Mouse (Mus musculus) inflammation-experienced regulatory T-cells, adult 6 months (primary cell): ENCODE results near the gene Kcne1. TPM values are rescaled to one million over a fixed set of nuclear protein-coding genes. Genes with fewer than 3 reads are reported as not detected.

Experiments
- ATAC-seq: one replicate; pipeline ENCODE4 v1.8.0; 2017
- polyA plus RNA-seq, 3 experiments: library from polyadenylated mRNA; unstranded; fragments of 100-300 nt; shearing (Covaris generic); gene quantifications; one replicate each; pipeline ENCODE4 v1.2.1; 2017

Gene Kcne1
- polyA plus RNA-seq, 3 experiments from 2014 or later = not detected

DNA sequence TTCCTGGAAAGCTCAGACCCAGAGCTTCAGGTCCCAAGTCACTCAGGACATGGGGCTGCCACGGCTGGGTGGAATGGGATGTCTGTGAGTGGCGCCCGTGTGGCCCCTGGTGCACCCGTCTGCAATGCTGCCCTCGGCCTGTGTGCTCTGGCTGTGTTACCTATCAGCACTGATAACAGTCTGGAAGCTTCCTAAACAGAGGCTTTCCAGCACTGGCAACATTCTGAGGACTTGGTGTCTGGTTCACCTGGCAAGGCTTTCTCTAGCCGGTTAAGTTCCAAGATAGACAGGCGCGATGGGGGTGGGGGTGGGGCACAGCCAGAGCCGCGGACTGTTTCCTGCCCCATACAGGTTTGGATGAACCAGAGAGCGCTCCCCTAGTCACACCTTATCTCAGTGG, 3.3 kb downstream of the Kcne1 start:
- ATAC-seq = no peak

DNA sequence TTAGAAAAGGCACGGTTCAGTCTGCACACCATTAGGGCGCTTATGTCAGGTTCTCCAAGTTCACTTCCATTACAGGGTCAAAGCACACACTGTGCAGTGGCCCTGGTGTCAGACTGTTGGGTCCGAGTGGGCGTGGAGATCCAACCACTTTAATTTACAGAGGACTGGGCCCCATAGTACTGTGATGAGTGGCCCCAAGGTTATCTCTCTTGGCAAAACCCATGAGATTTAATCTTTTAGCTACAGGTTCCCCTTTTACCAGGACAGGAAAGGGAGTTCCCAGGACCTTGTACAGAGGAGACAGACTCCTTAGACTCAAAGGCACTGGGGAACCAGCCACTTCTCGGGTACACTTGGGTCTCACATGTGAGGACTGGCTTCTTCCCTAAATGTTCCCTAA, 3.9 kb downstream of the Kcne1 start:
- ATAC-seq = no peak

DNA sequence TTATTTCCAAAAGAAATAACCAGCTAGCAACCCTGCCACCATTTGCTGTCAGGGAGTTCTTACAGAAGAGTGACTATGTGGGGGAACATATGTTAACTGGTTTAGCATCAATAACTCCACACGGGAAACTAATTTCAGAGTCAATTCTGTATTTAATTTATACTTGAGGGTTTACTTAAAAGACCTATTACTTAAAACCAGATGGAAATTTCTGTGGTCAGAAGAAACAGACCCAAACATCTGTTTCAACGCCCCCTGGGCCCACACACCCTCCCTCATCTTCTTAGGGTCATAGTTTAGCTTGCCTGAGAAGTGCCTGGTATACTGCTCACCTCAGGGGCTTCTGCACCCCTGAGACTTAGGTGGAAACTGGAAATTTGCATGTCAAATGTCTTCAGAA, 5.4 kb downstream of the Kcne1 start:
- no peak for ATAC-seq

DNA sequence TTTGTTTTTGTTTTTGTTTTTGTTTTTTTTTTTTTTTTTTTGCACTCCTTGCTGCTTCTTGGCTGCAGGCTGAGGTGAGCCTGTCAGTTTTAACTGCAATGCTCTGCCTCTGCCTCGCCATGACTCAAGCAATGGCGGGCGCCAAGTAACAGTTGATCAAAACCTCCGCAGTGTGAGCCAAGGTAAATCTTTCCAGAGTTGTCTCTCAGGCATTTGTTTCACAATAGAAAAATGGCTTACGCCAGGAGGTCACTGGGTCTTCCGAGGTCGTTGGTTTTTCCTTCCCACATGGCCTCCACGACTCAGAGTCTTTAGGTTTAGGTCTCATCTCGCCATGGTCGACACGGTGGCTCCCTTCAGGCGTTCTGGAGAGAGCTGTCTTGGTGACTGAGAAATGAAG, 6.0 kb downstream of the Kcne1 start:
- ATAC-seq = no peak

DNA sequence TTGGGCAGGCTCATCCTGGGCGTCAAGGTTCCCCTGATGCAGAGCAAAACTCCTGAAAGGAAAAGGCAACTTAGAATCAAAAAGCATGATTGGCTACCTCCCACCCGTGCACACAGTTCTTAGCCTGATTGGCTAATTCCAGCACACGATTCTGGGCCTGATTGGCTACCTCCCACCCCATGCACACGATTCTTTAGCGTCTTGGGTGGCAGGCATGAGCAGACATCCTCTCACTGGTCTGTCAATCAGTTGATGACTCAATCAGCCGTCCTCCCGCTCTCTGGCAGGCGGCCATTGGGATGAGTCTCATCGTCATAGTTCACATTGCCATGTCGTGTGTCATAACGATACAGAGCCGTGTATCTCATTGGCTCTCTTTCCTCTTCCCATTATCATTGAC, 10.3 kb downstream of the Kcne1 start:
- ATAC-seq = no peak

DNA sequence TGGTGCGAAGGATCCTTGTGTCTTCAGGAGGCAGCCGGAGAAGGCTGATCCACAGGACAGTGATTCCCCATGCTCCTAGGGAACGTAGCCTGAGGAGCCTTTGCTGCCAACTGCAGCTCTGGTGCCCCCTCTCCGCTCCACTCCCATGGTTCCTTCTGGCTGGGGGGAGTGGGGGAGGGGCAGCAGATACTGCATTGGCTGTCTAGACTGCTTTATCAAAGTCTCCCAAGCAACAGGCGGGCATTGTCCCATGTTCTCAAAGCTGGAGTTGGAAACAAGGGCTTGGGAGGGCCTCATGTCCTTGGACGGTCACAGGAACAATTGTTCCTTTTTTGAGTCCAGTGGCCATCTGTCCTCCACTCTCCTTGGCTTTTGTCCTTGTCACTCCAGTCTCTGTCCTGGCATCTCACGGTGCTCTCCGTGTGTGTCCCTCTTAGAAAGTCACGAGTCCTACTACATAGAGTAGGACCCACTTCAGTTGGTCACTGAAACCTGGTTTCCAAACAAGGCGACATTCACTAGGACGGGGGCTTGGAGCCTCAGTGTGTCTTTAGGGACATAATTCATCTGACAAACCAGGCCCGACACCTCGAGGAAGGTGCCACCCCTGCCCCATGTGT, 12.9 kb downstream of the Kcne1 start:
- no peak for ATAC-seq

DNA sequence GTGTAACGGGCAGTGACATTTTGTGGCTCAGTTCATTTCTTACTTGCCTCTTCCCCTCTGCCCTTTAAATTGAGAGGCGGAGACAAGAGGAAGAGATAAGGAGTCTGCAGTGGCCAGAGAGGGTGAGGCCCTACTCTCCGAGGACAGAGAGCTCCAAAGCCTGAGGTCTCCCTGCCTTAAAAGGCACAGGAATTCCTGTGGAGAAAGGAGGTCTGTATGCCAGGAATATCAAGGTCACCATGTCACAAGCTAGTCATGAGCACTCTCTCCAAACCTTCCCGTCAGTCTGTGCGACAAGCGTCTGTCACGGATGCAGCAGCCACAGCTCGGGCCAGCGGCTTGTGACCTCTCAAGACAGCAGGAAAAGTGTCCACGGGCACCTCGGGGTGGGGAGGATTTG, 14.1 kb downstream of the Kcne1 start:
- no peak for ATAC-seq

DNA sequence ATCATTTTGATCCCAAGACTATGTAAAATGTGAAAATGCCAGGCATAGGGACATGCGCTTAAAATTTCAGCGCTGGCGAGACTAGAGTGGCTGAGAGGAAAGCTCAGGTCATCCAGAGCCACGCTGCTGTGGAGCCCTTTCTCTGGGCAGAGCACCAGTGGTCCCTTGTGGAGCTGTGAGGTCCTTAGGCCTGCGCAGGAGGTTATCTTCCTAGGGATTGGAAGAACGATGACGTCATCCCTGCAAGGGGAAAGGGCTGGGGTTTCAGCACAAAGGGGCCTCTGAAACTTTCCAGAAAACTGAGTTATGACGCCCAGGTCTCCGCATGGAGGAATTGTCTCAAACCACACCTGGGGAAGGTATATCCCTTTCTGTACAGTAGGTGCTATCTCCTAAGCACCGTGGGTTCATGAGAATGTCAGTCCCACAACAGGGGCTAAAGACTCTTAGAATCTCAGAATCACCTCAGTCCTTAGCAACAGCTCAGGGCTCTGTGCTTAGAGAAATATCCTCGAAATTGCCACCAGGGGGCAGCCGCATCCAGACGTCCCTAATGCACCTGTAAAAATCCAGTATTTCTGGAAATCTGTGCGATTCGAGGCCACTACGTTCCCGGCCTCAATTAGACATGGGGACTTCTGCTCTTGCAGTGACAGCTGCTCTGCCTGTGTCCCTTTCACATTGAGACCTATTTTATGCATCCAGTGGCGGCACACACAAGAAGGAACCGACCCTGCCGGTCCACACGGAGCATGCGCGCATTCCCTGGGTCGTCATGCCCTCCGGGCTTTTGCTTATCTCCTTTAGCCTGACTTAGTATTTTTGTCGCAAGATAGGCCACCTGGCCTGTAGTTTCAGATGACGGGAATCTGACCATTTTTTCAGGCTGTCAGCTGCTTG, 18.4 kb downstream of the Kcne1 start:
- ATAC-seq = no peak

DNA sequence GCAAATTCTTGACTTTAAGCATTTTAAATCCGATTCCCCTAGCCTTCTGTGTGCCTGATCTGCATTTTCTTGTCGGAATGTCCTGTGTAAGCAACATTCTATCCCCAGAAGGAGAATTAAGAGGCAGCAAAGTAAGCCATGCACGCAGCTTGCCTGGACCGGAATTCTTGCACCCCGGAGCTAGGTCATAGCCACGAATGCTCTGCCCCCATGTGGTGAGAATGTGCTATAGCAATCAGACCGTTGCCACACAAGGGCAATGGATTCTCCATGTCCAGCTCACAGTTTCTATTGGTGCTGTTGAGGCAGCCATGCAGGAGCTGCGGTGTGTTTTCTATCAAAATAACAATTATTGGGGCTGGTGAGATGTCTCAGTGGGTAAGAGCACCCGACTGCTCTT, 23.0 kb downstream of the Kcne1 start:
- ATAC-seq = peak; percentile 60

DNA sequence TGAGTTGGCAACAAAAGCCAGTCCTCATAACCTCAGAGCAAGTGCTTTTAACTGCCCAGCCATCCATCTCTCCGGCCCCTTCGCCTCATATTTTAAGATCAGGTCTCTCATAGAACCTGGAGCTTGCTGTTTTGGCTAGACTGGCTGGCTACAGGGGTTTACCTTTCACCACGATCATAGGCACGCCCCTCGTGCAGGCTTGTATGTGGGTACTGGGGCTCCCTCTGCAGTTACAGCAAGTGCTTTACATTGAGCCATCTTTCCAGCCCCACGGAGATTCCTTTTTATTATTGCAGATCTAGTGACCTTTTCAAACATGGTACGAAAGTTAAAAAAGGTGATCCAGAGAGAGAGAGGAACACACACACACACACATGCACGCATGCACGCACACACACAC, 24.7 kb downstream of the Kcne1 start:
- ATAC-seq = no peak

DNA sequence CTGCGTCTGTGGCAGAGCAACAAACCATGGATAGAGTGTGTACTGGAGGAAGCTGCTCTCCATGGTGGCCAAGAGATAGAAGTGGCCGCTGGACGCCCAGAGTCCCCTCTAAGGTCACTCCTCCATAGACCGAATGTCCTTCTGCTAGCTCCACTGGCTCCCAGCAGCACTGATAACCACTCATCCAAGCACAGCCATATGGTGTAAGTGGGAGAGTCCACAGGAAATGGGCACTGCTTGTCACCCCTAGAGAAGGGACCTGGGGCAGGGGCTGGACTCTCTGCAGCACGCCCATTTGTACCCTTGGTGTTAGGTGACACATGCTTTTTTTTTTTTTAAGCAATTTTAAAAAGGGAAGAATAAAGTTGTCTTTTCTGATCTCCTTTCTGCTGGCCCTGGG, 28.3 kb downstream of the Kcne1 start:
- no peak for ATAC-seq

DNA sequence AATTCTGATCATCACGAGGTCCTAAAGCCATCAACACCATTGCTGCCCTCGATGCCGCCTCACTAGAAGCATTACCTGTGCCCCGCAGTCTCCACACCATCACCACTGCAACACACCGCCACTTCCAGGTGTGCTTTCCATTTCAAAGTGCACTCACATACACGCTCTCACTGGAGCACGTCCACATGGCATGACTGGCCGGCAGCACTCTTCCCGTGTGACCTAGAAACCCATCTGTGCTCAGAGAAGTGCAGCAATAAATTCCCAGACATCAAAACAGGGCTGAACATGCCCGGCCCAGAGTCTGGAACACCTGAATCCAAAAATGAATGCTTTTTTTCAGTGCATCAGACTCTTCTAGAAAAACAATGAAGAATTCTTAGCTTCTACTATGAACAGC, 31.4 kb downstream of the Kcne1 start:
- no peak for ATAC-seq

DNA sequence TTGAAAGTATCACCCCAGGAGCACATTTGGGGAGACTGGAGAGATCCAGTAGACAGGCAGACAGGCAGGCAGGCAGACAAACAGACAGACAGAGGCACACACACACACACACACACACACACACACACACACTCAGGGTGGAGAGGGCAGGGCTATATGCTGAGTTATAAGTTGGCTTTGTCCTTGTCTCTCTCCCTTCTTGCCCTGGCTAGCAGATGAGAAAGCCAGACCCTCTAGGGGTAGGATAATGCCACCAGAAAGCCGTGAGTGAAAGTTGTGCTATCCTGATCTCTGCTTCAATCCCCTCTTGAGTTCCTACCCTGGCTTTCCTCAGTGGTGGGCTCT, 34.2 kb downstream of the Kcne1 start:
- ATAC-seq = no peak

DNA sequence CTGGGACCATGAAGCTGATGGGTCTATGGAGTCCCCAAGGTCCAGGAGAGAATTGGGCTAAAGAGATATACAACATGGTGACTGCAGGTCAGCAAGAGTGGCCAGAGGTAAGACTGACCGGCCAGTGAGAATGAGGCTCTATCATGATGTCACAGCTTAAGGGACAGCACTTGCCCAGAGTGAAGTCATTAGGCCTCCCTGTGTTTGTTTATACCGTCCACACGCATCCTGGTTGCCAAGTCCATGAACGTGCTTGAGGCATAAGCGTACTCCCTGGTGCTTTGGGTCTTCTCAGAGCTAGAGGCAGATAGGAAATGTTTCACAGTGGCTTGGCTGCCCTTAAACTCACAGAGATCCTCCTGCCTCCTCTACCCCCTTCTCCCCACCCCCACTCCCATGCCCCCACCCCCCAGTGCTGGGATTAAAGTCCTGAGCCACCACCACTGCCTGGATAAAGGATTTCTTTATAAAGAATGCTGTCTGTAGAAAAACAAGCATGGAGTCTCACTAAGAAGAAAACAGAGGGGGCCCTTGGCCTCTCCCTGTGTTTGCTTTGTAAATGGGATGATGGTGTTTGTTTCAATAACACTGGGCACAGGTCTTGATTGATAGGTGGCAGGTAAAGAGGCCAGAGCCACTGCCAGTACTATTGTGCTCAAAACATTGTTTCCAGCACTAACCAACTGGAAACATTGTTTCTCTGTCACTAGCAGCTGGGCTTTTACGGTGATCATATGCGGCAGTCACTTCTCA, 34.8 kb downstream of the Kcne1 start:
- no peak for ATAC-seq

DNA sequence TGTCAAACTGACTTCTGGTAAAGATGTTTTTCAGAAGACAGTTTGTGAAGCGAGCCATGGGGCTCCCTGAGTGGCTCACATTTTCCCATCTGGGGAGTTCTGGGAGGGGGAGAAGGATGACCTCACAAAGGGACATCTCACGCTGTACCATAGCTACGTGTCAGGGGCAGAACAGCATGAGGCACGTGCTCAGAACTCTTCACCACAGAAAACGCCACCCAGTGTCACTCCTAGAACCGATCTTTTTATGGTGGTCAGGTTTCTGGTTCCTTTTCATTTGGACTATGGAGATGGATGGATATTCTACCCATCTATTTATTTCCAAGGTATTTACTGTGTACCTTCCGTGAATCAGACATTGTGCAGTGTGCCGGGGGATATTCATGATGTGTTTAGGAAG, 37.9 kb downstream of the Kcne1 start, which contains the start of gene Fam243:
Gene Fam243 (minus strand): TSS at position 101 of the 400 bp plus-strand sequence.
- no peak for ATAC-seq

DNA sequence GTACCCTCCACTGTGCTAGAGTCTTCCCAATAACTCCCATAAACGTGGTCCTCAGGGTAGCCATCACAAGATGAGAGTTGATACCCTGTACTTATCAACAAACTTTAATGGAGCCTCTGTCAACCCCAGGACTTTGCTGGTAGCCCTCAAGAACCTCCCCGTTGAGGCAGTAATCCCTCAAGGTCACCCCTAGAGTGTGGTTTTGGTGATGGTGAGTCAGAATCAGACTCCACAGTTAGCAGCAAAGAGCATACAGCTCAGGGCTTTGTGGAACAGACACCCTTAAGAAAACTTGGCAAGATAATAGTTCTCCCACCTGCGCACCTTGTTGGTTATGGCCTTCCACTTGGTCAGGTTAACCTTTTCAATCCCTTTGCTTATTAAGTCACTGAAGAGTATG, 38.9 kb downstream of the Kcne1 start:
- ATAC-seq = no peak

DNA sequence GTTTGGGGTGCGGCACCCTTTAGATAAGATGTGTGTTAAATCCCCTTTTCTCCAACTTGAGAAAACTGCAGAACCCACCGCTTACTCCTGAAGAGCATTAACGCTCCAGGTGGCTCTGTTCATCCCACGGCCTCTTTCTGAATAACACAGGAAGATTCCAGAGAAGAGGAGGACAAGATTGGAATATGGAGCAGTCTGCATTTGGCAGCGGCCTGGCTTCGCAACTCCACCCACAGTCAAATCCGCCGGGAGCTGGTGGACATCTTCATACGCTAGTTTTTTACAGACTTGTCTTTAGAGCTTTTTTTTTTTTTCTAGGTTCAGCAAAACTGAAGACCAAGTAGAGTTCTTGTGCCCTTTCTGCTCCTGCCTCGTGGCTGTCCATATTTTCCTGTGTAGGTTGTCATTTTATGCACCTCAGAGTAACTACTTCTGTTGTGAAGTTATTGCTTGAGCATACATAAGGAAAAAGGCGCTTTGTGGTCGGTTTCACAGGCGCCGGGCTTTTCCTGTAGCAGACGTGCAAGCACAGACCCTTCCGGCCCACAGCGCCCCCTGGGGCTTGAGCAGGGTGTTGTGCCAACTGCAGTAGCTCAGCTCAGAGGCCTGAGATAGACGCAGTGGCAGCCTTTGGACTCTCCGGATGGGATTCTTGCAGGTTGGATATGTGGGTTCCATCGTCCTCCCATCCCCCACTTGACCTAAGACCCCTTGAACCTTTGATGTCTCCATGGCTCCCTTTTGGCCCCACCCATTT, 39.7 kb downstream of the Kcne1 start:
- ATAC-seq = peak; percentile 61

DNA sequence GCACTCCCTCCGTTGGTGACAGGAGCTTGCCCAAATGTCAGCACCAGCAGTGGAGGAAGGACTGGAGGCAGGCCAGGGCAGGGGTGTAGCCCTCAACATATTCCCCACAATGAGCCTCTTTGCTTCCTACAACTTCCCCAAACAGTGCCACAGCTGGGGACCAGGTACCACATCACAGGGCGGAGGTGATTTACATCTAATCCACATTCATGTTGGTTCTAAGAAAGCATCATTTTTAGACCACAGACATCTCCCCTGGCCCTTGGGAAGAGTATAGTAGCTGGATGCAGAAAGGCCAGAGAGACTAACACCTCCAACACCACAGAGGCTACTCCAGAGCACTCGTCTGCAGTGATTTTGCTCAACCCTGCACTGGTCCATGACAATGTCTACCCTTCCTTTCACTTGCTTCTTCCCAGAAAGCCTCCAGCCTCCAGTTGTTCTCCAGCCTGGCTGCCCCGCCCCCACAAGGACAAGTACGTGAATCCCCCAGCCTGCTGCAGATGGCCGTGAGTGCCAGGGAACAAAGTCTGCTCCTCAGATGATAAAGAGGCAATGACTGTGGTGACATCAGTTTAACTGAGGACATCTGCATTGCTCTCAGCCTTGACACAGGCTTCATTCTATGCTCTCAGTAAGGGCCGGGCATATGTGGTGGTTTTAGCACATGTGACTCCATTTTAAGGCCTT, 43.1 kb downstream of the Kcne1 start:
- no peak for ATAC-seq

DNA sequence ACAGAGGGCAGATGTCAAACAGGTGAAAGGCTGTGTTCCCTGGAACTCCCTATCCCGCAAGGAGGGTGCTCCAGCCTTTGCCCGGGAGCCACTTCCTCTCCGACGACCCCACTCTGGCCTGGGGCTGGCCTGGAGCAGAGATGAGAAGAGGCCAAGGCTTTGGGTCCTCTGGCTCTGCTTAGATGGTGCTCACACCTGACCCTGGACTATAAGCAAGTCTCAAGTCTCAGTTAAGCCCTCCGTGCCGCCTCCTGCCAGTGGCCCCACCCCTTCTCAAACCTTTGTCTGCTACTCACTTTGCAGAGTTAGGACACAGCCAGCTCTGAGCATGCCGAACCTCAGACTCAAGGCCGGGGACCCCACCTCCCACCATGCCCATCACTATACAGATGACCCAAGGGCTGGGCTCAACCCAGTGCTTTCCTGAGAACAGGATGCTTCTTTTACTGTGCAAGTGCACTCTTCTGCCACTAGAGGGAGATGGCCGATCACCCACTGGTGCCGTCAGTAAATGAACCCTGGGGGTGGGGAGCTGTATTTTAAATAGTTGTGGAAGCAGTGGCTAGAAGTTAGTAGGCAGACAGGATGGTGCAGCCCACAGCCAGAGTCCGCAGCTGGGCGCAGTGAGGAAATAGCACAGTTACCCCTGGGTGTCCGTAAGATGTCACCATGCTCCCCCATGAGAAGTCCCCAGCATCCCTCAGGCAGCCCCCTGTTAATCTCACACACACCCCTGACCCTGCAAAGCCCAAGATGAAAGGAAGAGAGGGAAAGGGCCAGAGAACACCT, 45.1 kb downstream of the Kcne1 start:
- peak; percentile 90 for ATAC-seq

DNA sequence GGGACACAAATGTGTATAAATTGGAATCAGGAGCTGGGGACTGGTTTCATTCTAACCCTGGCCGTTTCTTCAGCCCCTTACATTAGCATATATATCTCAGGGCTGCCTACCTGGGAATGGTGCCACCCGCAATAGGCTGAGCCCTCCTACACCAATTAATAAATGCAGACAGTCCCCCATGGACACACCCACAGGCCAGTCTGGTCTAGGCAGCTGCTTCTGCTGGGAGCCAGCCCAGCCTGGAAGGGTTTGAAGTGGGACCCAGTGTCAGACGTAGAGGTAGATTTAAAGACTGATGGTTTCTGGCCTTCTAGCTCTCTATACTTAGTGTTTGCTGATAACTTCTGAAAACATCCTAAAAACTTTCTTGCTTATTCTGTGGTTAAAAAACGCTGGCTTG, 50.1 kb downstream of the Kcne1 start:
- ATAC-seq = no peak

DNA sequence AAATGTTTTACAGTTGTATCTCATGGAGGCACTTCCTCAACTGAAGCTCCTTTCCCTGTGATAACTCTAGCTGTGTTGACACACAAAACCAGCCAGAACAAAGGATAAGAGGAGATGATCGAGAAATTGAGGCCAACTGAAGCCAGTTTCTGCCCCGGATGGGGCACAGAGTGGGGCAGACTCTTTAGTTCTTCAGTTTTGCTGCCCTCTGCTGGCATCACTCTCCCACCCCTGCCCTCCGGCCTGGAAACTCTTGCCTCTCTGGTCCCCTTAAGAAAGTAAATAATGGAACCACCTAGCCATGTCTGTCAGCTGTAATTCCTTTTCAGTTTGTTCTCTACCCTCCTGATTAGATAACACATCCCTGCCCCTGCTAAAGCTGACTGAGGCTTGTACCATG, 51.3 kb downstream of the Kcne1 start:
- no peak for ATAC-seq
